Mouse (Mus musculus): ENCODE data around the gene Sf3a1.

- TF ChIP-seq BHLHE40 (IDR thresholded peaks at IDR 0.05; ENCODE audit: borderline replicate concordance, low read depth, low read length) = no peak
- TF ChIP-seq ETS1 (IDR thresholded peaks at IDR 0.05; ENCODE audit: low read depth, low read length) = no peak
- TF ChIP-seq USF1 (IDR thresholded peaks at IDR 0.05; ENCODE audit: low read depth, low read length) = no peak
- TF ChIP-seq POLR2A (IDR thresholded peaks at IDR 0.05; ENCODE audit: control insufficient read depth in 1 of 2, insufficient read depth in 1 of 2, low read depth in 1 of 2, low read length in 2 of 2, poor library complexity in 1 of 2) = no peak
- no peak for TF ChIP-seq CTCF (IDR thresholded peaks at IDR 0.05 in 2 of 3, conservative IDR thresholded peaks at IDR 0.05 in 1 of 3; ENCODE audit: control insufficient read depth in 1 of 3, insufficient read depth in 1 of 3, low read depth in 2 of 3, low read length in 3 of 3, poor library complexity in 1 of 3, severe bottlenecking in 1 of 3)
- TF ChIP-seq ZMIZ1 (IDR thresholded peaks at IDR 0.05; ENCODE audit: low read depth, low read length) = no peak
Observed at GRCm38 (mm10) chr11:4112033-4112432, 48.1 kb upstream of the Sf3a1 start.
